Mouse (Mus musculus): ENCODE measurements at regions not wholly inside any gene's neighbourhood (a gene's known extent, or its start where the extent isn't known, plus 50 kb on each side); places are given as distances from the start of the nearest gene placed in this dataset.

GRCm38 (mm10) chr7:71456421-71456820 lies 105.1 kb upstream of the Gm10295 start:
- WGBS, result 91% methylated on average over 13 of the region's 13 CpGs
- TF ChIP-seq POLR2A (IDR thresholded peaks at IDR 0.05; ENCODE audit: insufficient read depth, low read depth, low read length) (no peak), CTCF (IDR thresholded peaks at IDR 0.05; ENCODE audit: insufficient read depth, low read depth, low read length) (no peak)
- Histone ChIP-seq H3K27ac (ENCODE audit: insufficient read depth, low read depth, low read length) (no peak overlapping the region), H3K4me1 (ENCODE audit: control insufficient read depth, insufficient read depth, low read length) (no peaks in the 10 kb centered on the region), H3K4me3 (ENCODE audit: insufficient read depth, low read depth, low read length) (no peak overlapping the region)

- Histone ChIP-seq H3K4me3 (ENCODE audit: insufficient read depth, low read depth, low read length) (no peak overlapping the region), H3K4me1 (ENCODE audit: control insufficient read depth, insufficient read depth, low read length) (no peaks in the 10 kb centered on the region), H3K27ac (ENCODE audit: insufficient read depth, low read depth, low read length) (no peak overlapping the region)
- TF ChIP-seq POLR2A (IDR thresholded peaks at IDR 0.05; ENCODE audit: insufficient read depth, low read depth, low read length), result no peak
- no peak for TF ChIP-seq CTCF (IDR thresholded peaks at IDR 0.05; ENCODE audit: insufficient read depth, low read depth, low read length)
- 86% methylated on average over 11 of the region's 11 CpGs for WGBS
These were observed 89.3 kb upstream of the Gm10295 start for GRCm38 (mm10) chr7:71440330-71441240.

GRCm38 (mm10) chr7:71425982-71426381 lies 74.7 kb upstream of the Gm10295 start:
- TF ChIP-seq POLR2A (IDR thresholded peaks at IDR 0.05; ENCODE audit: insufficient read depth, low read depth, low read length) (no peak), CTCF (IDR thresholded peaks at IDR 0.05; ENCODE audit: insufficient read depth, low read depth, low read length) (no peak)
- 88% methylated on average over 2 of the region's 2 CpGs for WGBS
- Histone ChIP-seq H3K4me3 (ENCODE audit: insufficient read depth, low read depth, low read length) (no peak overlapping the region), H3K4me1 (ENCODE audit: control insufficient read depth, insufficient read depth, low read length) (no peaks in the 10 kb centered on the region), H3K27ac (ENCODE audit: insufficient read depth, low read depth, low read length) (no peak overlapping the region)

GRCm38 (mm10) chr7:71419261-71419660 lies 68.0 kb upstream of the Gm10295 start:
- WGBS, result 55% methylated on average over 5 of the region's 5 CpGs
- TF ChIP-seq CTCF (IDR thresholded peaks at IDR 0.05; ENCODE audit: insufficient read depth, low read depth, low read length), result no peak
- TF ChIP-seq POLR2A (IDR thresholded peaks at IDR 0.05; ENCODE audit: insufficient read depth, low read depth, low read length), result no peak
- Histone ChIP-seq H3K4me1 (ENCODE audit: control insufficient read depth, insufficient read depth, low read length) (no peaks in the 10 kb centered on the region), H3K4me3 (ENCODE audit: insufficient read depth, low read depth, low read length) (no peak overlapping the region), H3K27ac (ENCODE audit: insufficient read depth, low read depth, low read length) (no peak overlapping the region)

- WGBS, result 62% methylated on average over 3 of the region's 3 CpGs
- H3K27ac ChIP-seq (ENCODE audit: insufficient read depth, low read depth, low read length), result no peak overlapping the region
- no peak overlapping the region for H3K4me3 ChIP-seq (ENCODE audit: insufficient read depth, low read depth, low read length)
- TF ChIP-seq POLR2A (IDR thresholded peaks at IDR 0.05; ENCODE audit: insufficient read depth, low read depth, low read length) (no peak), CTCF (IDR thresholded peaks at IDR 0.05; ENCODE audit: insufficient read depth, low read depth, low read length) (no peak)
- H3K4me1 ChIP-seq (ENCODE audit: control insufficient read depth, insufficient read depth, low read length), result no peaks in the 10 kb centered on the region
These were observed 67.6 kb upstream of the Gm10295 start for GRCm38 (mm10) chr7:71418856-71419255.

GRCm38 (mm10) chr7:71414756-71415155 lies 63.5 kb upstream of the Gm10295 start:
- H3K4me3 ChIP-seq (ENCODE audit: insufficient read depth, low read depth, low read length), result no peak overlapping the region
- 73% methylated on average over 2 of the region's 2 CpGs for WGBS
- no peak overlapping the region for H3K27ac ChIP-seq (ENCODE audit: insufficient read depth, low read depth, low read length)
- H3K4me1 ChIP-seq (ENCODE audit: control insufficient read depth, insufficient read depth, low read length), result peaks cover 3% of the 10 kb centered on the region; the same call in 1 of the 2 replicates
- TF ChIP-seq POLR2A (IDR thresholded peaks at IDR 0.05; ENCODE audit: insufficient read depth, low read depth, low read length), result no peak
- TF ChIP-seq CTCF (IDR thresholded peaks at IDR 0.05; ENCODE audit: insufficient read depth, low read depth, low read length), result no peak

- TF ChIP-seq CTCF (IDR thresholded peaks at IDR 0.05; ENCODE audit: insufficient read depth, low read depth, low read length) (no peak), POLR2A (IDR thresholded peaks at IDR 0.05; ENCODE audit: insufficient read depth, low read depth, low read length) (no peak)
- 89% methylated on average over 6 of the region's 6 CpGs for WGBS
- Histone ChIP-seq H3K27ac (ENCODE audit: insufficient read depth, low read depth, low read length) (no peak overlapping the region), H3K4me3 (ENCODE audit: insufficient read depth, low read depth, low read length) (no peak overlapping the region), H3K4me1 (ENCODE audit: control insufficient read depth, insufficient read depth, low read length) (peaks cover 3% of the 10 kb centered on the region; the same call in 1 of the 2 replicates)
These were observed 61.8 kb upstream of the Gm10295 start for GRCm38 (mm10) chr7:71413121-71413520.

- Histone ChIP-seq H3K4me3 (ENCODE audit: insufficient read depth, low read depth, low read length) (peak overlapping the region; percentile 45), H3K4me1 (ENCODE audit: control insufficient read depth, insufficient read depth, low read length) (peaks cover 3% of the 10 kb centered on the region; the same call in 1 of the 2 replicates), H3K27ac (ENCODE audit: insufficient read depth, low read depth, low read length) (no peak overlapping the region)
- no peak for TF ChIP-seq POLR2A (IDR thresholded peaks at IDR 0.05; ENCODE audit: insufficient read depth, low read depth, low read length)
- peak; percentile 90 for TF ChIP-seq CTCF (IDR thresholded peaks at IDR 0.05; ENCODE audit: insufficient read depth, low read depth, low read length)
- 1% methylated on average over 12 of the region's 12 CpGs for WGBS
These were observed 60.8 kb upstream of the Gm10295 start for GRCm38 (mm10) chr7:71412079-71412478.

GRCm38 (mm10) chr7:71411293-71412011 lies 60.2 kb upstream of the Gm10295 start:
- 7% methylated on average over 14 of the region's 14 CpGs for WGBS
- no peak overlapping the region for H3K4me3 ChIP-seq (ENCODE audit: insufficient read depth, low read depth, low read length)
- H3K27ac ChIP-seq (ENCODE audit: insufficient read depth, low read depth, low read length), result no peak overlapping the region
- TF ChIP-seq POLR2A (IDR thresholded peaks at IDR 0.05; ENCODE audit: insufficient read depth, low read depth, low read length) (no peak), CTCF (IDR thresholded peaks at IDR 0.05; ENCODE audit: insufficient read depth, low read depth, low read length) (no peak)
- peaks cover 3% of the 10 kb centered on the region; the same call in 1 of the 2 replicates for H3K4me1 ChIP-seq (ENCODE audit: control insufficient read depth, insufficient read depth, low read length)

Data from olfactory bulb, adult 2 months (tissue).